Mouse (Mus musculus): Measurements from ENCODE around the gene Dact2. TPM values are rescaled to one million over a fixed set of nuclear protein-coding genes. Genes with fewer than 3 reads are reported as not detected.

The Dact2 gene
- total and polyA plus RNA-seq, 3 experiments: not detected

DNA sequence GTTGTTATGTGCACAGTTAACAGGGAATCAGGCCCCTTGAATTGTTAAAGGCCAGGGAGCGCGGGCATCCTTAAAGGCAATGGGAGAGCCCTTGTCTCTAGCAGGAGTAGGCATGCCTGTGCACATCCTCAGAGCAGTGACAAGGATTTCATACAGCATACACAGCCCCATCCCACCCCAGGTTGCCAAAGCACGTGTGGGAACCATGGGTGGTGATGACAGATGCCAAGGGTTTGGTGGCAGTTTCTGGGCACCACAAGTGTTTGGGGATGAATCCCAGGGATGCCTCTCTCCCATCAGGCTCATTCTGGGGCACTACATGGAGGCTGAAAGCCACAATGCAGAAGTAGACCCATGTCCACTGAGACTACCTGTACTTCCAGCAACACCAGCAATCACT is 29.7 kb downstream of the Dact2 start:
- dilution Hi-C loops (cut with MboI; ENCODE audit: extremely low pct_ligation_motif_present, extremely low pct_unique_long_range_greater_than_20kb, low sequenced_read_pairs): no loop called here

DNA sequence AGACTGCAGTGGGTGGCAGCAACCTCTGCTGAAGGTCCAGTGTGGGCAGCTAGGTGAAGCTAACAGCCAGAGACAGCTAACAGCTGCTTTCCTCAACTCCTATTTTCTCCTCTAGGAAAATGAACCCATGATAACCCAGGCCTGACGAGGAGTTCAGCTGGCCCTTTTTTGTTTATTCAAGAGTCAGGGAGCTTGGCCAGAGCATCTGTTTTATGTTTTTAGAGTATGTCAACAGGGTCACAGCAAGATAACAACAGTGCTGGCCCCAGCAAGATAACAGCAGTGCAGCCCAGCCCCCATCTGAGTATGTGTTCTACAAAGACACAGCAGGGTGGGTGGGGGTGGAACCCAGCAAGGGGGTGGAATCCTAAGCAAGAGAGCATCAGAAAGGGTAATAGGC is 30.6 kb downstream of the Dact2 start:
- no peak overlapping the region for H3K27ac ChIP-seq (ENCODE audit: insufficient read depth, low read depth)

More for the DNA sequence above, 29.7 kb downstream of the Dact2 start:
- peaks cover 0 to 12% of the 10 kb centered on the region in 2 experiments; a peak in 1 of 4 replicates for H3K4me1 ChIP-seq (ENCODE audit: control insufficient read depth in 1 of 2, insufficient read depth in 2 of 2)
- TF ChIP-seq BHLHE40 (IDR thresholded peaks at IDR 0.05; ENCODE audit: low read depth, low read length): no peak
- TF ChIP-seq E2F4 (IDR thresholded peaks at IDR 0.05; ENCODE audit: insufficient replicate concordance, low read depth, low read length): no peak
- no peak for TF ChIP-seq NRF1 (IDR thresholded peaks at IDR 0.05; ENCODE audit: low read depth, low read length)
- no peak for TF ChIP-seq NELFE (IDR thresholded peaks at IDR 0.05; ENCODE audit: low read depth, low read length)
- no peak for TF ChIP-seq ETS1 (conservative IDR thresholded peaks at IDR 0.05; ENCODE audit: low read depth, low read length)
- TF ChIP-seq MYC (IDR thresholded peaks at IDR 0.05; ENCODE audit: low read depth, low read length): no peak
- no peak for TF ChIP-seq POLR2A (IDR thresholded peaks at IDR 0.05; ENCODE audit: low read depth, low read length)
- TF ChIP-seq ELF1 (IDR thresholded peaks at IDR 0.05; ENCODE audit: low read depth, low read length): no peak
- TF ChIP-seq JUN (IDR thresholded peaks at IDR 0.05; ENCODE audit: insufficient read depth, low read depth, low read length): no peak
- TF ChIP-seq SIN3A (IDR thresholded peaks at IDR 0.05; ENCODE audit: low read length): no peak
- TF ChIP-seq ZC3H11A (IDR thresholded peaks at IDR 0.05; ENCODE audit: low read depth, low read length): no peak
- TF ChIP-seq CHD1 (IDR thresholded peaks at IDR 0.05; ENCODE audit: low read depth, low read length): no peak
- TF ChIP-seq USF2 (conservative IDR thresholded peaks at IDR 0.05; ENCODE audit: low read depth, low read length): no peak
- TF ChIP-seq TCF12 (IDR thresholded peaks at IDR 0.05; ENCODE audit: low read depth, low read length): no peak
- TF ChIP-seq CTCF (conservative IDR thresholded peaks at IDR 0.05 in 1 of 2, IDR thresholded peaks at IDR 0.05 in 1 of 2; ENCODE audit: low read depth in 2 of 2, low read length in 2 of 2): no peak
- no peak for TF ChIP-seq USF1 (IDR thresholded peaks at IDR 0.05; ENCODE audit: low read depth, low read length)
- no peak for TF ChIP-seq MAX (IDR thresholded peaks at IDR 0.05; ENCODE audit: low read length)
- no peak for TF ChIP-seq MAZ (IDR thresholded peaks at IDR 0.05; ENCODE audit: low read depth, low read length)
- H3K9ac ChIP-seq (ENCODE audit: insufficient read depth, low read depth): no peak overlapping the region
- no peak overlapping the region for H3K4me3 ChIP-seq (replicated peaks in 1 of 3; ENCODE audit: low read depth in 2 of 3, low read length in 2 of 3, poor library complexity in 1 of 3)
- H3K36me3 ChIP-seq (replicated peaks in 1 of 2; ENCODE audit: control insufficient read depth in 1 of 2, insufficient read depth in 1 of 2, low read length in 1 of 2): no peaks in the 10 kb centered on the region
- H3K27ac ChIP-seq (ENCODE audit: insufficient read depth, low read depth): no peak overlapping the region
- in situ Hi-C loops (cut with MboI; ENCODE audit: low pct_ligation_motif_present, low pct_unique_long_range_greater_than_20kb, low sequenced_read_pairs): no loop called here
- H3K9me3 ChIP-seq (replicated peaks; ENCODE audit: low read length): no peaks in the 10 kb centered on the region
- no peak for DNase-seq (ENCODE audit: extremely low read depth)
- H3K79me2 ChIP-seq (replicated peaks; ENCODE audit: control insufficient read depth, extremely low read depth, insufficient read depth, poor library complexity, severe bottlenecking): no peaks in the 10 kb centered on the region
- peaks cover 23% of the 10 kb centered on the region for H3K27me3 ChIP-seq (replicated peaks)
- H3K4me2 ChIP-seq (ENCODE audit: insufficient read depth, low read depth, poor library complexity, severe bottlenecking): no peak overlapping the region

More for the DNA sequence above, 30.6 kb downstream of the Dact2 start:
- no peak for DNase-seq (ENCODE audit: extremely low read depth)
- TF ChIP-seq POLR2AphosphoS2 (IDR thresholded peaks at IDR 0.05; ENCODE audit: low read depth, low read length) (no peak), ELF1 (IDR thresholded peaks at IDR 0.05; ENCODE audit: low read depth, low read length) (no peak), SIN3A (IDR thresholded peaks at IDR 0.05; ENCODE audit: low read length) (no peak), TCF12 (IDR thresholded peaks at IDR 0.05; ENCODE audit: low read depth, low read length) (no peak), ETS1 (conservative IDR thresholded peaks at IDR 0.05; ENCODE audit: low read depth, low read length) (no peak), HCFC1 (IDR thresholded peaks at IDR 0.05; ENCODE audit: low read depth, low read length) (no peak), TBP (conservative IDR thresholded peaks at IDR 0.05; ENCODE audit: low read depth, low read length) (no peak), MAZ (IDR thresholded peaks at IDR 0.05; ENCODE audit: low read depth, low read length) (no peak), ZC3H11A (IDR thresholded peaks at IDR 0.05; ENCODE audit: low read depth, low read length) (no peak), RCOR1 (conservative IDR thresholded peaks at IDR 0.05; ENCODE audit: low read depth, low read length) (no peak)
- Histone ChIP-seq H3K4me3 (replicated peaks in 1 of 3; ENCODE audit: low read depth in 2 of 3, low read length in 2 of 3, poor library complexity in 1 of 3) (no peak overlapping the region), H3K36me3 (replicated peaks in 1 of 2; ENCODE audit: control insufficient read depth in 1 of 2, insufficient read depth in 1 of 2, low read length in 1 of 2) (no peaks in the 10 kb centered on the region), H3K27me3 (replicated peaks) (peaks cover 14% of the 10 kb centered on the region), H3K9ac (ENCODE audit: insufficient read depth, low read depth) (no peak overlapping the region), H3K9me3 (replicated peaks; ENCODE audit: low read length) (no peaks in the 10 kb centered on the region), H3K4me2 (ENCODE audit: insufficient read depth, low read depth, poor library complexity, severe bottlenecking) (no peak overlapping the region), H3K79me2 (replicated peaks; ENCODE audit: control insufficient read depth, extremely low read depth, insufficient read depth, poor library complexity, severe bottlenecking) (no peaks in the 10 kb centered on the region), H3K4me1 (ENCODE audit: control insufficient read depth in 1 of 2, insufficient read depth in 2 of 2) (peaks cover 0 to 12% of the 10 kb centered on the region in 2 experiments; a peak in 1 of 4 replicates)
- dilution Hi-C loops (cut with MboI; ENCODE audit: extremely low pct_ligation_motif_present, extremely low pct_unique_long_range_greater_than_20kb, low sequenced_read_pairs) (no loop called here), in situ Hi-C loops (cut with MboI; ENCODE audit: low pct_ligation_motif_present, low pct_unique_long_range_greater_than_20kb, low sequenced_read_pairs) (no loop called here)

All from CH12.LX (cell line).